Mouse (Mus musculus) myocyte (in vitro differentiated cells): Measurements from ENCODE around the gene Timm29.

Experiments used
- CEBPB ChIP-seq: IDR thresholded peaks from 2 replicates; pipeline ENCODE4 v1.6.1; 2011; ENCODE audit warnings: mild to moderate bottlenecking, moderate library complexity; ENCODE audit not compliant: poor library complexity, insufficient read depth, severe bottlenecking
- E2F4 ChIP-seq: IDR thresholded peaks from one replicate; pipeline ENCODE4 v1.6.1; 2011; ENCODE audit warnings: mild to moderate bottlenecking, control low read depth, moderate library complexity; ENCODE audit not compliant: insufficient read depth
- MAX ChIP-seq: IDR thresholded peaks from one replicate; pipeline ENCODE4 v1.6.1; 2011; ENCODE audit warnings: low read depth, mild to moderate bottlenecking, control low read depth
- MYOD1 ChIP-seq, 3 experiments: IDR thresholded peaks; one replicate each; pipeline ENCODE4 v1.6.1; 2011; ENCODE audit warnings: control low read depth in 2 of 3, low read depth in 2 of 3, mild to moderate bottlenecking in 2 of 3, moderate library complexity in 1 of 3; ENCODE audit not compliant: insufficient read length in 2 of 3, control insufficient read depth in 1 of 3
- MYOG ChIP-seq, 3 experiments: IDR thresholded peaks; one replicate each; pipeline ENCODE4 v1.6.1; 2011; ENCODE audit warnings: control low read depth in 2 of 3, low read depth in 2 of 3, mild to moderate bottlenecking in 2 of 3; ENCODE audit not compliant: insufficient read length in 2 of 3, control insufficient read depth in 1 of 3, insufficient read depth in 1 of 3
- POLR2A ChIP-seq: IDR thresholded peaks from one replicate; pipeline ENCODE4 v1.6.1; 2011; ENCODE audit warnings: low read depth, mild to moderate bottlenecking, control low read depth, moderate library complexity; ENCODE audit not compliant: insufficient read length
- POLR2AphosphoS2 ChIP-seq: IDR thresholded peaks from one replicate; pipeline ENCODE4 v1.6.1; 2011; ENCODE audit warnings: low read depth, control low read depth; ENCODE audit not compliant: insufficient read length
- REST ChIP-seq: IDR thresholded peaks from one replicate; pipeline ENCODE4 v1.6.1; 2011; ENCODE audit warnings: mild to moderate bottlenecking, control low read depth, moderate library complexity; ENCODE audit not compliant: insufficient read depth, insufficient read length
- TCF12 ChIP-seq: IDR thresholded peaks from one replicate; pipeline ENCODE4 v1.6.1; 2011; ENCODE audit warnings: mild to moderate bottlenecking, control low read depth; ENCODE audit not compliant: poor library complexity, insufficient read depth, severe bottlenecking
- TCF3 ChIP-seq: IDR thresholded peaks from one replicate; pipeline ENCODE4 v1.6.1; 2011; ENCODE audit warnings: low read depth, control low read depth; ENCODE audit not compliant: insufficient read length
- USF1 ChIP-seq: IDR thresholded peaks from one replicate; pipeline ENCODE4 v1.6.1; 2011; ENCODE audit warnings: low read depth, mild to moderate bottlenecking, control low read depth, moderate library complexity

DNA sequence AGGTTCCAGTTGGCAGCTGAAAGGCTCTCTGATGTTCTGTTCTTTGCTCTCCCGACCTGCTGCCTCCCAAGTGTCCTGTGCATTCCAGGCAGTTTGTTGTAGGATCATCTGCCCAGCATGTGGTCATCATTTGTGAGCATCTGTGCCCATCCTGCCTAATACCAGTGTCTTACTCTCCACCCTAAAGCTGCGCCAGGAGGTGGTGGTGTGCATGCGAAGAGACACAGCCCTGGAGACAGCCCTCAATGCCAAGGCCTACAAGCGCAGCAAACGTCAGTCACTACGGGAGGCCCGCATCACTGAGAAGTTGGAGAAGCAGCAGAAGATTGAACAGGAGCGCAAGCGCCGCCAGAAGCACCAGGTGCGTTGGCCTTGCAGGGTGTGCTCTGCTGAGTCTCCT lies 46.5 kb downstream of the Timm29 start:
- no peak for TF ChIP-seq E2F4
- TF ChIP-seq POLR2A, result no peak
- no peak for TF ChIP-seq TCF12
- no peak for TF ChIP-seq MAX
- TF ChIP-seq CEBPB, result no peak
- TF ChIP-seq POLR2AphosphoS2, result no peak
- no peak for TF ChIP-seq MYOG (IDR thresholded peaks at IDR 0.05; ENCODE audit: control insufficient read depth in 1 of 3, insufficient read depth in 1 of 3, insufficient read length in 2 of 3, low read depth in 2 of 3)
- TF ChIP-seq REST, result no peak
- no peak for TF ChIP-seq TCF3
- no peak for TF ChIP-seq USF1
- no peak for TF ChIP-seq MYOD1 (IDR thresholded peaks at IDR 0.05; ENCODE audit: control insufficient read depth in 1 of 3, insufficient read length in 2 of 3, low read depth in 2 of 3)
